Mouse (Mus musculus): Measurements from ENCODE around the gene Zfp57.

- peak; percentile 60; the same call in 1 of the 2 replicates for TF ChIP-seq POLR2A (IDR thresholded peaks at IDR 0.05; ENCODE audit: borderline replicate concordance, extremely low read depth, insufficient read depth, insufficient read length, poor library complexity, severe bottlenecking)
- TF ChIP-seq CTCF (IDR thresholded peaks at IDR 0.05; ENCODE audit: borderline replicate concordance, extremely low read depth, insufficient read depth, insufficient read length) = no peak
Measured at GRCm38 (mm10) chr17:37045611-37046311, 44.8 kb downstream of the Zfp57 start, which contains the start of gene Gabbr1.
